Mouse (Mus musculus) liver, postnatal 0 days (tissue): ENCODE measurements around the gene Rgs14. TPM values are rescaled to one million over a fixed set of nuclear protein-coding genes. Genes with fewer than 3 reads are reported as not detected.
A peak's percentile ranks its signal among the peaks of the same experiment; 100 is the strongest.

Source experiments
- ATAC-seq: fragments of 200-750 bp; cut with Nextera tagmentation; 2 replicates; pipeline ENCODE4 v1.8.0; 2017; ENCODE audit warnings: mild to moderate bottlenecking, moderate library complexity
- DNase-seq: peaks from one replicate; pipeline ENCODE4 v3.0.0-alpha.2; 2016
- H3K27ac ChIP-seq: fragments of 300-500 bp; sonication (generic); 2 replicates; pipeline ENCODE4 v1.5.1; 2014; ENCODE audit warnings: antibody characterized with exemption, moderate library complexity, mild to moderate bottlenecking, low read depth
- H3K27me3 ChIP-seq: fragments of 300-500 bp; sonication (generic); 2 replicates; pipeline ENCODE4 v1.6.1; 2014; ENCODE audit warnings: low read length, control low read depth, mixed read lengths; ENCODE audit not compliant: insufficient read depth
- H3K36me3 ChIP-seq: fragments of 300-500 bp; sonication (generic); replicated peaks from 2 replicates; pipeline ENCODE4 v1.6.1; 2014; ENCODE audit warnings: mild to moderate bottlenecking, control low read depth, low read length, moderate library complexity, mixed read lengths; ENCODE audit not compliant: insufficient read depth
- H3K4me1 ChIP-seq: fragments of 300-500 bp; sonication (generic); 2 replicates; pipeline ENCODE4 v1.6.1; 2014; ENCODE audit warnings: antibody characterized with exemption, mild to moderate bottlenecking, control low read depth; ENCODE audit not compliant: insufficient read depth
- H3K4me2 ChIP-seq: fragments of 300-500 bp; sonication (generic); 2 replicates; pipeline ENCODE4 v1.6.1; 2014; ENCODE audit warnings: low read depth, mild to moderate bottlenecking, low read length, moderate library complexity, mixed read lengths
- H3K4me3 ChIP-seq: fragments of 300-500 bp; sonication (generic); 2 replicates; pipeline ENCODE4 v1.5.1; 2014; ENCODE audit warnings: low read depth, low read length
- H3K9ac ChIP-seq: fragments of 300-500 bp; sonication (generic); replicated peaks from 2 replicates; pipeline ENCODE4 v1.6.1; 2014; ENCODE audit warnings: mild to moderate bottlenecking, moderate library complexity
- H3K9me3 ChIP-seq: fragments of 300-500 bp; sonication (generic); 2 replicates; pipeline ENCODE4 v1.6.1; 2016; ENCODE audit warnings: mild to moderate bottlenecking, control low read depth, low read length, mixed read lengths
- CTCF ChIP-seq: sonication (generic); IDR thresholded peaks from 2 replicates; pipeline ENCODE4 v1.5.1; 2016; ENCODE audit warnings: antibody characterized with exemption, low read depth
- EP300 ChIP-seq: IDR thresholded peaks from 2 replicates; pipeline ENCODE4 v1.6.1; 2016; ENCODE audit warnings: antibody characterized with exemption, low read depth, mild to moderate bottlenecking
- WGBS: fragments of 180-500 bp; shearing (Covaris S2); extraction: QIAGEN DNeasy Blood & Tissue Kit; methylation state at CpG from one replicate; pipeline ENCODE4 v1.1.7; 2014; ENCODE audit not compliant: insufficient replicate concordance; 5-methylcytosine and 5-hydroxymethylcytosine counted together
- polyA plus RNA-seq: library from polyadenylated mRNA; unstranded; fragments of >200 nt; fragmentation: Nextera tagmentation; extraction: Ambion mirVana; gene quantifications from 2 replicates; pipeline ENCODE4 v1.2.1, GENCODE M21; 2015

Rgs14 gene
- polyA plus RNA-seq, 1 experiment from 2014 or later: 3.1 TPM

GRCm38 (mm10) chr13:55339259-55339658 is 30.3 kb upstream of the Rgs14 start:
- TF ChIP-seq EP300 (no peak), CTCF (no peak)
- H3K4me1 ChIP-seq: peaks cover 3% of the 10 kb centered on the region; the same call in 1 of the 2 replicates
- H3K36me3 ChIP-seq: peaks cover 5% of the 10 kb centered on the region
- no peak overlapping the region for H3K9ac ChIP-seq
- 32% methylated on average over 2 of the region's 2 CpGs for WGBS
- H3K9me3 ChIP-seq: no peaks in the 10 kb centered on the region
- no peak overlapping the region for H3K27ac ChIP-seq
- no peak overlapping the region for H3K4me2 ChIP-seq
- H3K27me3 ChIP-seq: no peaks in the 10 kb centered on the region
- no peak overlapping the region for H3K4me3 ChIP-seq
- no peak for DNase-seq
- ATAC-seq: peak; percentile 77

- 40% methylated on average over 11 of the region's 11 CpGs for WGBS
- peaks cover 3% of the 10 kb centered on the region; the same call in 1 of the 2 replicates for H3K4me1 ChIP-seq
- no peak overlapping the region for H3K9ac ChIP-seq
- H3K4me3 ChIP-seq: no peak overlapping the region
- peak; percentile 16; the same call in 1 of the 2 replicates for ATAC-seq
- no peak overlapping the region for H3K4me2 ChIP-seq
- DNase-seq: no peak
- H3K27me3 ChIP-seq: no peaks in the 10 kb centered on the region
- H3K27ac ChIP-seq: no peak overlapping the region
- H3K9me3 ChIP-seq: no peaks in the 10 kb centered on the region
- peaks cover 36% of the 10 kb centered on the region for H3K36me3 ChIP-seq
- TF ChIP-seq CTCF: no peak
- TF ChIP-seq EP300: no peak
Observed at GRCm38 (mm10) chr13:55342469-55342868, 27.1 kb upstream of the Rgs14 start.

DNA sequence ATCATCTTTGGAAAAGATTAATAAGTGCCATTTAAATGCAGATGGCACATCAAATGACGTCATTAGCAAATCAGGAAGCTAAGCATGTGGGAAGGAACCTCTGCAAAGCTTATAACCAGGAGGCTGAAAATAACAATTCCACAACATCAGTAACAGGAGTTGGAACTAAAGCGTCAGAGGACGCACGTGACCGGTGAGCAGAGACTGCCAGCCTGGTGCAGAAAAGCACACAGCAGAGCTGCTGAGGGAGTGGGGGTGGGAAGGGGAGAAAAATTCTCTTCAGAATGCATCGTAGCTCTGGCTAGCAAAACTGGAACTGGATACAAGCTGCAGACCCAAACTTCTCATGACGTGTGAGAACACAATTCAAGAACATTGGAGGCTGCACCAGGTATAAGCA is 25.2 kb upstream of the Rgs14 start:
- Histone ChIP-seq H3K9ac (no peak overlapping the region), H3K27ac (no peak overlapping the region), H3K4me3 (no peak overlapping the region), H3K36me3 (peaks cover 53% of the 10 kb centered on the region), H3K27me3 (no peaks in the 10 kb centered on the region), H3K9me3 (no peaks in the 10 kb centered on the region), H3K4me1 (peaks cover 1% of the 10 kb centered on the region; the same call in 1 of the 2 replicates), H3K4me2 (no peak overlapping the region)
- 86% methylated on average over 7 of the region's 7 CpGs for WGBS
- DNase-seq: no peak
- ATAC-seq: no peak
- TF ChIP-seq CTCF (no peak), EP300 (no peak)

- WGBS: 68% methylated on average over 11 of the region's 11 CpGs
- no peak overlapping the region for H3K4me3 ChIP-seq
- no peak overlapping the region for H3K9ac ChIP-seq
- H3K36me3 ChIP-seq: peaks cover 74% of the 10 kb centered on the region
- no peaks in the 10 kb centered on the region for H3K9me3 ChIP-seq
- DNase-seq (no peak), ATAC-seq (no peak)
- H3K27me3 ChIP-seq: no peaks in the 10 kb centered on the region
- H3K27ac ChIP-seq: no peak overlapping the region
- no peak overlapping the region for H3K4me2 ChIP-seq
- TF ChIP-seq CTCF: no peak
- no peak for TF ChIP-seq EP300
- H3K4me1 ChIP-seq: no peaks in the 10 kb centered on the region
Observed at GRCm38 (mm10) chr13:55346745-55347144, 22.8 kb upstream of the Rgs14 start.

GRCm38 (mm10) chr13:55361145-55361544 is 8.4 kb upstream of the Rgs14 start:
- Histone ChIP-seq H3K4me1 (peaks cover 20% of the 10 kb centered on the region), H3K4me2 (peak overlapping the region; percentile 86), H3K36me3 (peaks cover 23% of the 10 kb centered on the region), H3K4me3 (peak overlapping the region; percentile 99), H3K9me3 (no peaks in the 10 kb centered on the region), H3K27ac (peak overlapping the region; percentile 98), H3K9ac (peak overlapping the region; percentile 98), H3K27me3 (no peaks in the 10 kb centered on the region)
- no peak for DNase-seq
- no peak for TF ChIP-seq CTCF
- TF ChIP-seq EP300: no peak
- ATAC-seq: no peak

DNA sequence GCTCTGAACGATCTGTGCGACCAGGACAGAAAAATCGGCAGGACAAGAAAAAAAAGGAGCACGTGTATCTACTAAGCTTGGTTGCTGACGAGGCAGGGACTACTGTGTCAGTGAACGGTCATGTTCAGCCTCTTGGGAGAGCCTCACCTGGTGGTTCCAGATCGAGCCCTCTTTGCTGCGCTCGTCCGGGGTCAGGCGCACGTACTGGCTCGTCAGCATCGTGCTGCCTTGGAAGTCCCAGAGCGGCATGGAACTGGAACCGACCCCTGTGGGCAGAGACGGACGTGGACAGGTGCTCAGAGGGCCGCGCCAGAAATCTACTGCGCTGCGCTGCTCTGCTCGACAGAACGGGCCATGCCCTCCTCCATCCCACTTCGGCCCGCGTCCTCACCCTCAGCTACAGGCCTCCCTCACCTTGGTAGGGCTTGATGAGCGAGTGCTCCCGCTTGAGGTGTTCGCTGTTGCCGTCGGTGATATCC is 7.5 kb upstream of the Rgs14 start:
- 1% methylated on average over 32 of the region's 32 CpGs for WGBS
- DNase-seq: no peak
- Histone ChIP-seq H3K4me1 (peaks cover 20% of the 10 kb centered on the region), H3K9me3 (no peaks in the 10 kb centered on the region), H3K4me3 (peak overlapping the region; percentile 99), H3K36me3 (peaks cover 22% of the 10 kb centered on the region), H3K4me2 (peak overlapping the region; percentile 86), H3K27me3 (no peaks in the 10 kb centered on the region), H3K9ac (peak overlapping the region; percentile 98), H3K27ac (peak overlapping the region; percentile 98)
- TF ChIP-seq EP300: no peak
- no peak for TF ChIP-seq CTCF
- peak; percentile 20 for ATAC-seq

DNA sequence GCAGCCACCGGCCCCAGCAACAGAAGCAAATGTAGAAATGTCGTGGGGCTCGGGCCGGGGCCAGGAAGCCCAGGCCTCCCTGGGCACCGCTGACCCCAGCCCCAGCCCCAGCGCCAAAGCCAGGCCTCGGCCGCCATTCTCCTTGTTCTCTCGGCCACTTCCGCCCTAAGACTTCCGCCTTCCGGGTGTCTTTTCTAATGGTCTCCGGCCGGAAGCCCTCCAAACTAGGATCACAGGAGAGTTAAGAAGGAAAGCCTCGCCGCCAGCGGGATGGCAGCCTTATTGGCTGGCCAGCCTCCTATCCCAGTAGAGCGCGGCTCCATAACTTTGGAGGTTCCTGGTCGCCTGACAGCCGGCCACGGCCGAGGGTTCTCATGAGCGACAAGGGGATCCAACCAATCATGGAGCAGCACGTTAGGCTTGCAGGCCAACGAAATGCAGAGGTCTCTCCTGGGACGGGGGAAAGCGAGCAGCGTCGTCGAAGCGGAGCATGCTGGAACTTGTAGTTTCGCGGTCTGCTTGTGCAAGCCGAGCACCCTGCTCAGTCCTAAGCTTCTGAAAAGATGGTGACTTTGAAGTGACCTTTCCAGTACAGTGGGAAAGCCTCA is 7.0 kb upstream of the Rgs14 start, which contains the start of gene Lman2:
Gene Lman2, minus strand, starts transcription at position 331 of the 608 bp plus-strand sequence.
- peak within 1 kb of the TSS; percentile 86 for H3K4me2 ChIP-seq
- peak within 1 kb of the TSS; percentile 99 for H3K4me3 ChIP-seq
- WGBS: 0% methylated on average over 35 of the region's 35 CpGs
- peaks cover 18% of the 10 kb centered on the region for H3K36me3 ChIP-seq
- H3K27me3 ChIP-seq: no peaks in the 10 kb centered on the region
- peak within 1 kb of the TSS; percentile 98 for H3K27ac ChIP-seq
- peaks cover 20% of the 10 kb centered on the region for H3K4me1 ChIP-seq
- H3K9ac ChIP-seq: peak within 1 kb of the TSS; percentile 98
- peak; percentile 55; the same call in 1 of the 2 replicates for TF ChIP-seq EP300
- TF ChIP-seq CTCF: no peak
- DNase-seq: peak; percentile 94
- peak; percentile 97 for ATAC-seq
- H3K9me3 ChIP-seq: no peaks in the 10 kb centered on the region
